Mouse (Mus musculus): ENCODE results near the gene Fzd2. TPM values are rescaled to one million over a fixed set of nuclear protein-coding genes. Genes with fewer than 3 reads are reported as not detected.
A peak's percentile ranks its signal among the peaks of the same experiment; 100 is the strongest.

Fzd2 gene
- total RNA-seq, 2 experiments from 2014 or later: 10.5 to 12.7 TPM

DNA sequence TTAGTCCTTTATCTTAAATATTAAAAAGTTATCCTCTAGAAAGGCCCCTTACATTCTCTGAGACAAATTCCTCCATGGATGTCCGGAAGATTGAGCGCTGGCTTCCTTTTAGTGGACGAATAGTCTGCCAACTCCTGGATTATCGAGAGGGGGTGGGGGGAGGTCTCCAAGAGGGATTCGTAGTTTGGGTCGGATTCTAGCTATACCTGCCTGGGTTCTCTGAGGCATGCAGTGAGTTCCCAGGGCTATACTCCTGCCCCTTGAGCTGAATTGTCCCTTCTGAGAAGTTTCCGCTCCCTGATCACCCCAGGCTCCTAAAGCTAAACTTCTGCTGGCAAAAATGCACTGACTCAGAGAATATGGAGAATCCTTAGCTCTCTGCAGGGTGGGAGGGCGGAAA, 5.3 kb downstream of the Fzd2 start:
- no peak for DNase-seq (ENCODE audit: low spot score in 2 of 2)
- intact Hi-C loops (cut with DNase I): no loop called here

DNA sequence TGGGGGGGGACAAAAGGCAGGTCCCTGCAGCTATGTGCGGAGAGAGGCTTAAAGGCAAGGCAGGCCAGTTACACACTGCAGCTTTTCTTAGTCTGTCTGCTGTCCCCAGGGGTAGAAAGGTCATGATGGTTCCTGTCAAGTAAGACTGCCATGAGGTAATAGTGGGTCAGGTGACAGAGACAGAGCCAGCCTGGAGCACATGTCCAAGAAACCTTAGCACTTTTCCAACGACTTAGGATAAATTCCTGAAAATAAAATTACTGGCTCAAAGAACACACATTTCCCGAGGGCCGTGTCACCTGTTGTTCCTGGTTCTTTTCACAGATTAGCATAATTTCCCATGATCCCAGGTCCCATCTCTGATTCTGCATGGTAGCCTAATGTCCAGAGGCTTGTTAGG, 6.1 kb downstream of the Fzd2 start:
- intact Hi-C loops (cut with DNase I): no loop called here
- DNase-seq (ENCODE audit: low spot score in 2 of 2): no peak

DNA sequence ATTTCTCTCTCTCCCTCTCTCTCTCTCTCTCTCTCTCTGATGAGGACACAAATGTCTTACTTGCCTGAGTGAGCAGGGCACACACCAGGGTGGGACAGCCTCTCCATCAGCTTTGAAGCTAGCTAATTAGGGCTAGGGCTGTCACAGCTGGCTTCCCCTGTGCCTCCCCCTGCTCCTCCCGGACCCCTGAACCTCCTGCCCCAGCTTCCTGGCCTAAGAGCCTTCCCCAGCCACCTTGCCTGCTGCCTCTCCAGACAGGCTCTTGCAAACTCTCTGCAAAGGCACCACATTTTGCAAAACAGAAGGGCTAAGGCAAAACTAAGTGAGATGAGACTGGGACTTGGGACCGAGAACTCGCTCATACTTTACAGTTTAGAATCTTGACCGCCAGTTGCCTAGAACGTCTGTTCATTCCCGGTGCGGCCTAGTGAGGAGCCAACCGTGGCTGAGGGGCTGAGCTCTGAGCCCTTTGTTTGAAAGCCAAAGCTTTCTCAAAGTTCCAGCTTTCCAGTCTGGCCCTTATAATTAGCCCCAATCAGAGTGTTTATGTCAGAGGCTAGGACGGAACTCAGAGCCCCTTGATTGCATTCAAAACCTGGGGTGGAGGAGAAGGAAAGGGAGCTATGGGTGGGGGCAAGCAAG, 6.6 kb downstream of the Fzd2 start:
- no peak for DNase-seq (ENCODE audit: low spot score in 2 of 2)
- intact Hi-C loops (cut with DNase I): no loop called here

DNA sequence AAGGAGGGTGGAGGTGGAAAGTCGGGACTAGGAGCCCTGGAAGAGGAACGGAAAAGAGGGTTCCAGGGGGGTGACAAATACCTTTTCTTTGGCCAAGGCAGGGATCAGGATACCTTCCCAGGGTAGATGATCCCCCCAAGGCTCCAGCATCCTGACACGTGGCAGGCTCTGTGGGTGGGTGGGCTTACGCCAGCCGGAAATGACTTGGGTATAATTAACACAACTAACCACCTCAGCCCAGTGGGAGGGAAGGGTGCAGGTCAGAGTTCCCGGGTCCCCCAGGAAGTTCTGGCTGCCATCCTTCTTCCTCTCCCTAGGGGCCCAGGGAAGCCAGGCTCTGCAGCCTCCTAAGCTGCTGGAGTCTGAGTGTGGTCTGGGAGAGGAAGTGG, 7.1 kb downstream of the Fzd2 start:
- intact Hi-C loops (cut with DNase I): no loop called here
- DNase-seq (ENCODE audit: low spot score in 2 of 2): no peak

DNA sequence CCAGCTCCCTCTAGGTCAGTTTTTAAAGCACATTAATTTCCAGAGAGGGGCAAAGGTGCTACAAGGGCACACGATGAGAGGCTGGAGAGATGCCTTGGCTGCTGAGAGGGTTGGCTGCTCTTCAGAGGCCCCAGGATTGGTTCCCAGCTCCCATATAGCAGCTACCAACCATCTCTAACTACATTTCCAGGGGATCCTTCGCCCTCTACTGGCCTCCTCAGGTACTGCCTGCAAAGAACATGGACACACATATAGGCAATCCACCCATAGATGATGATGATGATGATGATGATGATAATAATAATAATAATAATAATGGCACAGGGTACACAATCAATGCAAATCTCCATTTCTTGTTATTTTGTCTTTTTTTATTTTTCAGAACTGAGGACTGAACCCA, 15.3 kb downstream of the Fzd2 start:
- intact Hi-C loops (cut with DNase I): no loop called here
- DNase-seq (ENCODE audit: low spot score in 2 of 2): no peak

DNA sequence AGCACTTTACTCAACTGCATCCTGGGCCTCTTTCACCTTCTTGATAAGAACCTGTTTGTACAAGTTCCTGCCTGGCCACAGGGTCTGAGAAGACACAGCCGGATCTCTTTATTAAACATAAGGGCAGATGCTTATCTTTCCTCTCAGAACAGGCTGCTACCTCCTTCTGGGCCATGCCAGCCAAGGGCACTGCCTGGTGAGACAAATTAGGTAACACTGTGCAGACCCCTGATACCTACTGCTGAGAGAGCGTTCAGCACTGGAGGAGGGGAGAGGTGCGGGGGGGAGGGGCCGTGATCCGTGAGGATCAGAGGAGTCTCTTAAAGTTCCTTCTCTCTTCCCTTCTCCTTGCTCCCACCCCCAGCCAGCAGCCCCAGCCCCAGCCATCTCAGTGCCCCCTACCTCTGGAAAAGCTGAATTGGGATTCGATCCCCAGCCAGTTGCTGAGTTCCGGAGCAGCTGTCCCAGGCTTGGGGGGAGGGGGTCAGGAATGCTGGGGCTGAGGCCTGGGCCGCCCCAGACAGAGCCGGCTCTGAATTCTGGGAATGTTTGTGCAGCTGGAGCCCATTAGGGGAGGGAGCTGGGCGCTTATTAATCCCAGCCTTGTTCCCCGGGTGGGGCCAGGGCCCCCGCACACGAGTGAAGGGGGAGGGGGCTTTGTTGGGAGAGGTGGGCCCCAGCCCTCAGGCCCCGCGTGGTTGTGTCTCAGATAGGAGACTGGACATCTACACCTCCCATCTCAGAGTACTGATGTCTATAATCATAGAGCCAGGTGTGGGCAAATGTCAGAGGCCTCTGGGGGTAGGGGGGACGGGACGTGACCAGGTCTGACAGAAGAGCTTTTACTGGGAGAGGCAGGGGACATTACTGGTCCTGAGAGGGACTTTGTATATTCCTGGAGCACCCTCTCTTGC, 19.9 kb downstream of the Fzd2 start:
- intact Hi-C loops (cut with DNase I): no loop called here
- no peak for DNase-seq (ENCODE audit: low spot score in 2 of 2)

DNA sequence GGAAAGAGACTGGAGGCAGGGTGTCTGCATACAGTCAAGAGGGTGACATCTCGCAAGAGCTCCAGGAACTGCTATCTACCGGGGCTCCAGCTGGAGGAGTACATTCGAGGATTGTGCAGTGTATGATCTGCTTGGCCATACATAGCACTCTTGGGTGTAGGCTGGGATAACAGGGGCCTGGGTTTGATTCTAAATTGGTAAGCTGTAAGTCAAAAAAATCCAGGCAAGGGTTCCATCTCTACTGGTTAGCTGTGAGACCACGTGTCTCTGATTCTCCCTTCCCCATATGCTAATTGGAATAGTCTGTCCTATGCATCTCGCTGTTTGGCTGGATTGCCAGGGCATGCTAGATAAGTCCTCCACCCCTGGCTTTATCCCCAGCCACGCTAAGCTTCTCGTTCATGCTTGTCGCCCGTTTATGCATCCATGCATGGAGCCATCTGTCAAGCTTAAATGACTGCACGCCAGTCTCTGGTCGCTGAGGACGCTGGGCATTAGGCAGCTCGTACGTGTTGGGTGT, 20.8 kb downstream of the Fzd2 start:
- no peak for DNase-seq (ENCODE audit: low spot score in 2 of 2)
- intact Hi-C loops (cut with DNase I): no loop called here

DNA sequence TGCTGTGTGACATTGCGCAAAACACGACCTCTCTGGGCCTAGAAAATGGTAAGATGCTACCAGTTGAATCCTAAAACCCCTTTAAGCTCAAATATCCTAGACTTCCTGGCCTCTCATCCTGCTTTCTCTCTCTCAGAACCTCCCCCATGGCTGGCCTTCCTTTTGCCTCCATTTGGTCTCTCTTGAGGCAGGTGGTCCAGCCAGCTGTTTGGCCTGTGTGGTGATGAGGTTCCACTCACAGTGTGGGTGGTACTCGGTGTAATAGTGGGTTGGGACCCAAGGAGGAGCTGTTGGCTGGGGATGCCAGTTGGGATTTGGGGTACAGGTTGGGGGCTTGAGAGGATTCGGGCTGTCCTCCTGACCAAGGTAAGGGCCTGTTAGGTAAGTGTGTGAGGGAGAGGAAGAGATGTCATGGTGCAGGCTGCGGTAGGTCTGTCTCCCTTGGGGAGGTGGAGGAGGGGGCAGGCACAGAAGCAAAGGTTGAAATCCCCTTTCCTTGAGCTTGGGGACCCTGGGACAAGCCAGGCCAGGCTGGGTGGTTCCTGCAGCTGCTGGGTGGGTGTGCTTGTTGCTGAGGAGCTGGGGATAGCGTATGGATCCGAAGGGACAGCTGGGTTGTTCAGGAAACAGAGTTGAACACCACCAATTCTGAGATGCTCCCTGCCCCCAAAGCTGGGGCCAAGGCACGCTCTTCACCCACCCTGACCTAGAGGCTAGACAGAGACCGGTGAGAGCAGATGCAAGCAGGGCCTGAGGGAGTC, 23.2 kb downstream of the Fzd2 start:
- DNase-seq (ENCODE audit: low spot score in 2 of 2): no peak
- intact Hi-C loops (cut with DNase I): no loop called here

DNA sequence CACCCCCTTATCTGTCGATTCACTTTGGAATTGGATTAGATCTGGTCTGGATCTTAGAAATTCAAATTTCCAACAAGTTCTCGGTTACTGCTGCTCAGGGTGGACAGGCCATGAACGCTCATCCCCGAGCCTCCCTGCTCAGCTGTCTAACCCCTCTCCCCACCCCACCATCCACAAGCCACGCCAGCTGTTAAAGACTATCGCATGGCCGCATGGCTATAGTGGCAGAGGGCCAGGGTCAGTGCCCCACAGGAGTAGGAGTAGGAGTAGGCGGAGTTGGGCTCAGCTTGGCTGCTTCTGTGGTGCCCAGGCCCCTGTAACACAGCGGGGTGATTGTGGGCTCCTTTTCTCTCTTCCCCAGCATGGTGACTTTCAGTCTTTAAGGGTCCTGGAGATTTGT, 24.3 kb downstream of the Fzd2 start:
- intact Hi-C loops (cut with DNase I): no loop called here
- no peak for DNase-seq (ENCODE audit: low spot score in 2 of 2)

DNA sequence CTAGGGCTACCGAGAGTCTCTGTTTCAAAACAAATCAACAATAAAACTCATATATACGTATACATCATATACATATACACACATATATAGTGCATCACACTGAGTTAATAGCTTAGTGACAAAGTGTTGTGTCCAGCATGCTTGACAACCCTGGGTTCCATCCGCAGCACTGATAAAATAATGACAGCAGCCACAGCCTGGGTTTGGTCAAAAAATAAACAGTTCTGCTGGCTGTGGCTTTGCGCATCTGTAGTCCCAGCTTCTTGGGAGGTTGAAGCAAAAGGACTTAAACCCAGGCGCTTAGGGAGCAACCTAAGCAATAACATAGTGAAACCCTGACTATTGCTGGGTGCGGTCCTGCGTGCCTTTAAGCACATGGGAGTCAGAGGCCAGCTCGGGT, 25.2 kb downstream of the Fzd2 start:
- DNase-seq (ENCODE audit: low spot score in 2 of 2): no peak
- intact Hi-C loops (cut with DNase I): no loop called here

DNA sequence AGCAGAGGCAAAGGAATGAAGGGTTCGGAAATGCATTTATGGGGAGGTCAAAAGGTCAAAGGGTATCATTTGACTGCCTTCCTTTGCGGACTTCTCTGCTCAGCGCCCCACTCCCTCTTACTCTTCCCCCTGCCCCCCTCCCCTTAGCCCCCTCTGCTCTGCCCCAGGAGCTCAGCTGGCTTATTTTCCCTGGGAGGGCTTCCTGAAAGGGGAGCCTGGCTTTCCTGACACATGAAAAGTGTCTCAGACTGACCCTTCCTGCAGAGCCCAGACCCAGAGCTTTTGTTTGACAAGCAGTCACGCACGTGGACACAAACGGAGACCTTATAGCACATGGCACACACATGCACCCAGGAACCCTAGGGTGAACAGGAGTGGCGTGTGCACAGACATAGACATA, 26.5 kb downstream of the Fzd2 start:
- DNase-seq (ENCODE audit: low spot score in 2 of 2): no peak
- intact Hi-C loops (cut with DNase I): no loop called here

DNA sequence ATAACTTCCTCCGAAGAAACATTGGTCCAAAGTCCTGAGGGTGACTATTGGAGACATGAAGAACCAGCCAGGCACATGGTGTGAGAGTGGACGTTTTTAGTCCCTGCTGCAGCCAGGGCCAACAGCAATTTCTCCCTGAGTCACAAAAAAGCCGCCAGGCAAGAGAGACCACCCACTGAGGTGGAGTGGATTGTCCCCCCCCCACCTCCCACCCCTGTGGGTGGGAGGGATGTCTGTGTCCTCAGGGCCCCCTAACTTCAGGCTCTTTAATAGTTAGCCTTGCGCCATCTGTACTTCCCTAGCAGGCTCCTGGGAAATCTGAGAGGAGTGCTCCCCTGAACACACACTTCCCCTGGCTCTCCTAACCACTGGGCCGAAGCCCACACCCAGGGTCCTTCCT, 27.0 kb downstream of the Fzd2 start:
- intact Hi-C loops (cut with DNase I): no loop called here
- DNase-seq (ENCODE audit: low spot score in 2 of 2): no peak

DNA sequence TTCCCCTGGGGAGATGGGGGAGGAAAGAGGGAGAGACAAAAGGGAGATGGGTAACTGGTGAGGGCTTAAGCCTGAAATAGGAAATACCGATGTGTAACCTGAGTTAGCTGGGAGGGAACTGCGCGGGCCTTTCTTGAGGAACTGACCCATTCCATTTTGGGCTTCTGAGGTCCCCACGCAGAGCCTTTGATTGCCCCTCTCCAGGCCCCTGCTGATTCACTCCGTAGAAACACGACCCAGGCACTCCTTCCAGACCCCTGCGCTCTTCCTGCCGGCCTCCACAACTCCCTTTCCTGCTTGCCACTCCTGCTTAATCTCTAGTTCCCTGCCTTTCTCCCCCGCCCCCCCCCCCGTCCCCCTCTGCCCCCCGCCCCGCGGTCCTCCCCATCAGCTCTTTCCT, 28.5 kb downstream of the Fzd2 start:
- no peak for DNase-seq (ENCODE audit: low spot score in 2 of 2)
- intact Hi-C loops (cut with DNase I): no loop called here

DNA sequence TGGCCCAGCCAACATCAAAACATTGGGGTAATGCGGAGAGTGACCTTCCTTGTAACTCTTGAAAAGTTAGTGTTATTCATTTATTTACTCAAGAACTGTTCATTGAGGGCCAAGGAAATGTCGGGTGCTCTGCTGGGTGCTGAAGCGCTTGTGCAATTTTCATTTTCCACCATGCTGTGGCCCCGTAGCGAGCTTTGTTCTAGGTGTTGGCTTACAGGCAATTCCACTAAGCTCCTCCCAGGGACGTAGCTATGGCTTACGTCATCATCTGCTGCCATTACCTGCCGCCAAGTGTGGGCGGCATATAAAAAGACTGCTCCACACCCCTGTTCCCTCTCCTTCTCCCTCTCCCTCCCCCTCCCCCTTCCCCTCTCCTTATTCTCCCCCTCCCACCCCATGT, 29.2 kb downstream of the Fzd2 start:
- intact Hi-C loops (cut with DNase I): no loop called here
- no peak for DNase-seq (ENCODE audit: low spot score in 2 of 2)

DNA sequence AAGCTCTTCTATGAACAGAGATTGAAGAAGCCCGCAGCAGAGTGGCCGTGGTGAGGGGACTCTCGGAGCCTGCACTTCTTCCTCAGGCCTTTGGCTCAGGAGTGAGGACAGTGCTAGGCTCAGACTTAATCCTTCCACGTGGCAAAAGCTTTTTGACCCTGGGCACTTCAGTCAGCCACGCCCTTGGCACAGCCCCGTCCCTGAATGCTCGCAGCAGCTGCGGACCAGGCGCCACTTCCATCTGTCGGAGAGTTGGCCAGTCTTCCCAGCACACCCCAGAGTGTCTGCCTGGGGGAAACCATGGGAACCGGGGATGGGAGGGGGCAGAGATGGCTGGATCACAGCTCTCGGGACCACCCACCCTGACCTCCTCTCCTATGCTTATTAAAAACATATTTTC, 32.7 kb downstream of the Fzd2 start:
- DNase-seq (ENCODE audit: low spot score in 2 of 2): no peak

DNA sequence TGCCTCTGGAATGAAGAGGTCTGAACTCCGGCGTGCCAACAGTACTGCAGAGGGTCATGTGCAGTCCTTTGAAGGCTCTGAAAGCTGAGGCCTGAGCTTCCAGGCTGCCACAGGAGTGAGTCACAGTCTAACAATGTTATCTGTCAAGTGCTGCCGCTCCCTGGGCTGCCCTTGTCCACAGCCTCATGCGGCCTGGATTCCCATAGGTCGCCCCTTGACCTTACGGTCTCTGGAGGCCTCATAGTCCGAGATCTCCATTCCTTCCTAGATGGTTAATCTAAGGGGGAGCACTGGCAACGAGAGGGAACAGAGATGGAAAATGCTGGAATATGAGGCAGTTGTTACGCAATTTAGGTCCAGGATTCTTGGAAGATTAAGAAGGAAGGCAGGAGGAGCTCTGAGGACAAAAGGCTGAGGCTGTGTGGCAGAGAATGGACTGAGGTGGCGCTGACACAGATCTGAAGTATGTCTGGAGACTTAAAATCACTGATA, 39.7 kb downstream of the Fzd2 start:
- intact Hi-C loops (cut with DNase I): no loop called here
- DNase-seq (ENCODE audit: low spot score in 2 of 2): no peak

More for the DNA sequence above, 32.7 kb downstream of the Fzd2 start:
- intact Hi-C loops (cut with DNase I): no loop called here

DNA sequence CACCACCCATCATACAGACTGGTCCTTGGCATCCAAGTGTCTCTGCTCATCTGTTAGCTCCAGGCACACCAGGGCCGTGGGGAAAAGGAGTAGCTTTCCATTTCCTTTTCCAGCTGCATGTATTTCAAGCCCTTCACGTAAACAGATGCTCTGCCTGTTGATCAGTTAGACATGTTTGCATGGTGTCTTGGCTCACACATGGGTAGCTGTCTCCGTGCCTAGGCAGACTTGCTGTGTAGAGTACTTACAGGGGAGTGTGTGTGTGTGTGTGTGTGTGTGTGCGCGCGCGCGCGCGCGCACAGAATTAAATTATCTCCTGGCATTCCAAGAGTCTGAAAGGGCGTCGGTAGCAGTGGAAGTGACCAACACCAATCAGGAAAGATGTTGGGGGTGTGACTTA, 42.0 kb downstream of the Fzd2 start:
- intact Hi-C loops (cut with DNase I): no loop called here
- no peak for DNase-seq (ENCODE audit: low spot score in 2 of 2)

DNA sequence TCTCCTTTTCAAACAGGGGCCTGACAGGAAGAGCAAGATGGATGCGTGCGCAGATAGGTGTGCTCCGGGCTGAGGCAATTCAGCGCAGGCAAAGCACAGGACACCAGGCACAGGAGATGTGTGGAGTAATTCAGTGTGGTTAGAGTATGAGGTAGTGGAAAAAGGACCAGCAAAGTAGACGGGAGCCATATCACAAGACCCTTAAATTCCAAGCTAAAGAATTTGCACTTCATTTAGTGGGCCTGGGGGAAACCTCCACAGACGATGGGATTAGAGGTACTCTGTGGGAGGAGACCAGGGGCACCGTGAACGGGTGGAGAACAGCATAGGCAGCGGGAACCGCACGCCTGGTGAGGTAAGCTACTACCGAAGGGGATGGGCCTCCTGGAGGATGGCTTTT, 43.7 kb downstream of the Fzd2 start:
- DNase-seq (ENCODE audit: low spot score in 2 of 2): no peak
- intact Hi-C loops (cut with DNase I): no loop called here

DNA sequence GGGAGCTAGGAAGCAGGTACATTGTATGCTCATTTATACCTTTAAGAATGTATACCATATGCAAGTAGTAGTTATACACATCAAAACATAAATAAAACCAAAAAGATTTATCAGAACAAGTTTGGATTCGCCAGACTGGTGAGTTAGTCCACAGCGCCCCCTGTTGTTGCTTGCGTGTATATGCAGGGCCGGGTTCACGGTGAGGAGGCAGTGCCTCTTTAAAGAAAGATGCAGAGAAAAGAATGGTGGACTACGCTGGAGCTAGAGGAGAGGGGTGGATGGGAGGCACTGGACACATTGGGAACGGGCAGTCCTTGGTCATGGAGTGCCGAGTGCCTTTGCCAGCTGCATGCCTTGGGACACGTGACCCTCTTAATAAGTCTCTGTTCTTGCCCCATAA, 47.2 kb downstream of the Fzd2 start:
- DNase-seq (ENCODE audit: low spot score in 2 of 2): peak; percentile 37 to 52
- intact Hi-C loops (cut with DNase I): loop anchor here (1.0 to 5.0 kb wide), 2 partner anchors 78 to 159 kb away; no protein-coding TSS in a partner anchor

DNA sequence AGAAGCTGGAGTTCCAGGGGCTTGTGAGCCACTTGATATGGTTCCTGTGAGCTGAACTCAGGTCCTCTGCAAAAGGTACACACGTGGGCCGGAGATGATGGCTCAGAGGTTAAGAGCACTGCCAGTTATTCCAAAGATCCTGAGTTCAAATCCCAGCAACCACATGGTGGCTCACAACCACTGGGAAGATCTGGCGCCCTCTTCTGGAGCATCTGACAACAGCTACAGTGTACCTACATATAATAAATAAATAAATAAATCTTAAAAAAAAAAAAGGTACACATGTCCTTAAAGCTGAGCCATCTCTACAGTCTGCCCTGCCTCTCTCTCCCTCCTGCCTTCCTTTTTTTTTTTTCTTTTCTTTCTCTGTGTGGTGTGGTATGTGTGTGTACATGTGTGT, 48.6 kb downstream of the Fzd2 start:
- no peak for DNase-seq (ENCODE audit: low spot score in 2 of 2)
- intact Hi-C loops (cut with DNase I): loop anchor here (5.0 kb wide), 1 partner anchor 161 kb away; no protein-coding TSS in a partner anchor

Data from left cerebral cortex, postnatal 36 days (tissue).